Mouse (Mus musculus) kidney, adult 2 months (tissue): Measurements from ENCODE around the gene Smug1. TPM values are rescaled to one million over a fixed set of nuclear protein-coding genes. Genes with fewer than 3 reads are reported as not detected.

ENCODE experiments used
- DNase-seq: peaks from one replicate; pipeline ENCODE4 v3.0.0; 2021
- H3K27ac ChIP-seq: fragments of 200-500 bp; 2 replicates; pipeline ENCODE4 v1.5.1; 2012; ENCODE audit warnings: low read depth, low read length, control low read depth, inconsistent platforms; ENCODE audit not compliant: insufficient read depth
- H3K27me3 ChIP-seq: fragments of 200-500 bp; replicated peaks from 2 replicates; pipeline ENCODE4 v1.6.1; 2012; ENCODE audit warnings: mild to moderate bottlenecking, moderate library complexity, low read length, inconsistent platforms; ENCODE audit not compliant: control insufficient read depth, insufficient read depth
- H3K36me3 ChIP-seq: fragments of 200-500 bp; 2 replicates; pipeline ENCODE4 v1.6.1; 2012; ENCODE audit warnings: mild to moderate bottlenecking, moderate library complexity, low read length, inconsistent platforms; ENCODE audit not compliant: control insufficient read depth, insufficient read depth
- H3K4me1 ChIP-seq: fragments of 200-500 bp; 2 replicates; pipeline ENCODE4 v1.6.1; 2011; ENCODE audit warnings: low read length; ENCODE audit not compliant: control insufficient read depth, insufficient read depth
- H3K4me3 ChIP-seq: fragments of 200-500 bp; 2 replicates; pipeline ENCODE4 v1.5.1; 2011; ENCODE audit warnings: mild to moderate bottlenecking, low read depth, low read length, control low read depth; ENCODE audit not compliant: insufficient read depth
- CTCF ChIP-seq: fragments of 200-500 bp; conservative IDR thresholded peaks from 2 replicates; pipeline ENCODE4 v1.5.1; 2011; ENCODE audit warnings: low read depth, mild to moderate bottlenecking, control low read depth, low read length, moderate library complexity, mixed read lengths; ENCODE audit not compliant: insufficient read depth, insufficient read length
- POLR2A ChIP-seq: fragments of 200-500 bp; IDR thresholded peaks from one replicate; pipeline ENCODE4 v1.6.1; 2011; ENCODE audit warnings: low read depth, low read length, control low read depth
- whole genome bisulfite sequencing: fragments of 180-500 bp; shearing (Covaris S2); methylation state at CpG from one replicate; pipeline ENCODE4 v1.1.7; 2018; 5-methylcytosine and 5-hydroxymethylcytosine counted together
- polyA plus RNA-seq: library from polyadenylated mRNA; depleted of rRNA; stranded (reverse); fragments of >200 nt; gene quantifications from 2 replicates; pipeline ENCODE4 v1.2.3, GENCODE M21; 2012; rRNA removed

The Smug1 gene
- 15.5 and 19.4 TPM in 2 replicates for polyA plus RNA-seq

- no peaks in the 10 kb centered on the region for H3K27me3 ChIP-seq
- H3K4me1 ChIP-seq: peaks cover 18% of the 10 kb centered on the region; the same call in 1 of the 2 replicates
- H3K36me3 ChIP-seq: no peaks in the 10 kb centered on the region
- no peak within 1 kb of the TSS for H3K27ac ChIP-seq
- no peak within 1 kb of the TSS for H3K4me3 ChIP-seq
- WGBS: 84% methylated on average over 6 of the region's 6 CpGs
- no peak for DNase-seq
- TF ChIP-seq POLR2A (no peak), CTCF (no peak)
Measured at GRCm38 (mm10) chr15:103167042-103167615, at the start of gene Smug1. TSS of gene Smug1 (minus strand) at chr15:103167092.

- Histone ChIP-seq H3K27me3 (no peaks in the 10 kb centered on the region), H3K4me3 (no peak overlapping the region), H3K27ac (peak overlapping the region; percentile 39), H3K4me1 (peaks cover 11% of the 10 kb centered on the region; the same call in 1 of the 2 replicates), H3K36me3 (peaks cover 1% of the 10 kb centered on the region; the same call in 1 of the 2 replicates)
- WGBS: 57% methylated on average over 2 of the region's 2 CpGs
- TF ChIP-seq POLR2A (no peak), CTCF (no peak)
- no peak for DNase-seq
Measured at GRCm38 (mm10) chr15:103216052-103216451, 49.2 kb upstream of the Smug1 start.

GRCm38 (mm10) chr15:103214971-103215907, 48.3 kb upstream of the Smug1 start:
- Histone ChIP-seq H3K4me3 (peak overlapping the region; percentile 60), H3K27me3 (no peaks in the 10 kb centered on the region), H3K27ac (peak overlapping the region; percentile 94), H3K4me1 (peaks cover 7% of the 10 kb centered on the region; the same call in 1 of the 2 replicates), H3K36me3 (peaks cover 1% of the 10 kb centered on the region; the same call in 1 of the 2 replicates)
- WGBS: 1% methylated on average over 15 of the region's 15 CpGs
- DNase-seq: peak; percentile 91
- no peak for TF ChIP-seq POLR2A
- no peak for TF ChIP-seq CTCF

- TF ChIP-seq POLR2A (no peak), CTCF (no peak)
- Histone ChIP-seq H3K4me1 (peaks cover 7% of the 10 kb centered on the region; the same call in 1 of the 2 replicates), H3K27me3 (no peaks in the 10 kb centered on the region), H3K27ac (peak overlapping the region; percentile 15; the same call in 1 of the 2 replicates), H3K4me3 (no peak overlapping the region), H3K36me3 (peaks cover 1% of the 10 kb centered on the region; the same call in 1 of the 2 replicates)
- 29% methylated on average over 2 of the region's 2 CpGs for WGBS
- DNase-seq: peak; percentile 20
Measured at GRCm38 (mm10) chr15:103214149-103214548, 47.3 kb upstream of the Smug1 start.

- Histone ChIP-seq H3K4me3 (no peak overlapping the region), H3K27ac (no peak overlapping the region; the same call in 1 of the 2 replicates), H3K36me3 (peaks cover 8% of the 10 kb centered on the region), H3K27me3 (no peaks in the 10 kb centered on the region), H3K4me1 (peaks cover 4% of the 10 kb centered on the region; the same call in 1 of the 2 replicates)
- peak; percentile 35 for DNase-seq
- TF ChIP-seq POLR2A (no peak), CTCF (no peak)
- WGBS: 41% methylated on average over 2 of the region's 2 CpGs
Measured at GRCm38 (mm10) chr15:103205156-103205555, 38.3 kb upstream of the Smug1 start.

- TF ChIP-seq POLR2A (no peak), CTCF (no peak)
- peak overlapping the region; percentile 85 for H3K27ac ChIP-seq
- WGBS: 49% methylated on average over 6 of the region's 6 CpGs
- H3K27me3 ChIP-seq: no peaks in the 10 kb centered on the region
- peak; percentile 73 for DNase-seq
- peaks cover 8% of the 10 kb centered on the region for H3K36me3 ChIP-seq
- H3K4me1 ChIP-seq: peaks cover 4% of the 10 kb centered on the region; the same call in 1 of the 2 replicates
- H3K4me3 ChIP-seq: no peak overlapping the region
Measured at GRCm38 (mm10) chr15:103202088-103202793, 35.3 kb upstream of the Smug1 start.
